Mouse (Mus musculus) gastrocnemius, adult 2 months (tissue): ENCODE data around the gene Gm4756. TPM values are rescaled to one million over a fixed set of nuclear protein-coding genes. Genes with fewer than 3 reads are reported as not detected.

ENCODE experiments used
- DNase-seq: peaks from one replicate; pipeline ENCODE4 v3.0.0; 2022
- H3K27ac ChIP-seq: fragments of 200-600 bp; 2 replicates; pipeline ENCODE4 v1.8.1; 2022; ENCODE audit warnings: mild to moderate bottlenecking
- H3K4me3 ChIP-seq: fragments of 200-600 bp; 2 replicates; pipeline ENCODE4 v1.8.1; 2022; ENCODE audit warnings: mild to moderate bottlenecking, moderate library complexity
- CTCF ChIP-seq: fragments of 200-600 bp; IDR thresholded peaks from 2 replicates; pipeline ENCODE4 v1.8.1; 2022; ENCODE audit warnings: antibody characterized with exemption, mild to moderate bottlenecking, moderate library complexity
- intact Hi-C: fragments of 180-260 bp; cut with DNase I; formaldehyde crosslinking; loops from one replicate; pipeline ENCODE4 v1.15.1; 2025
- total RNA-seq, 2 experiments: library from RNA; stranded (reverse); gene quantifications; 2 replicates each; pipeline ENCODE4 v1.2.3; 2021

Gm4756 gene
- total RNA-seq, 2 experiments from 2014 or later, result not detected

GRCm38 (mm10) chr12:72536021-72536597, 113.4 kb downstream of the Gm4756 start, which contains the start of gene Pcnx4:
Pcnx4 (plus strand) TSS chr12:72536383.
- intact Hi-C loops, result loop anchor here (5.0 kb wide), 2 partner anchors 126 to 226 kb away; partner anchors contain the start of gene Dhrs7
- no peak; the same call in 1 of the 2 replicates for TF ChIP-seq CTCF
- peak; percentile 98 for DNase-seq
- H3K4me3 ChIP-seq, result peak within 1 kb of the TSS; percentile 87
- peak within 1 kb of the TSS; percentile 88 for H3K27ac ChIP-seq

- intact Hi-C loops, result loop anchor here (5.0 kb wide), 2 partner anchors 127 to 227 kb away; partner anchors contain the start of gene Dhrs7
- peak overlapping the region; percentile 88 for H3K27ac ChIP-seq
- no peak for TF ChIP-seq CTCF
- peak overlapping the region; percentile 87 for H3K4me3 ChIP-seq
- DNase-seq, result peak; percentile 24
Observed at GRCm38 (mm10) chr12:72535599-72535998, 113.9 kb downstream of the Gm4756 start.

- no peak for DNase-seq
- intact Hi-C loops, result loop anchor here (5.0 kb wide), 1 partner anchor 138 kb away; no protein-coding TSS in a partner anchor
- H3K4me3 ChIP-seq, result no peak overlapping the region
- TF ChIP-seq CTCF, result no peak
- no peak overlapping the region for H3K27ac ChIP-seq
Observed at GRCm38 (mm10) chr12:72533986-72534385, 115.5 kb downstream of the Gm4756 start.

- intact Hi-C loops, result loop anchor here (5.0 kb wide), 1 partner anchor 140 kb away; no protein-coding TSS in a partner anchor
- no peak for DNase-seq
- TF ChIP-seq CTCF, result no peak
- Histone ChIP-seq H3K27ac (no peak overlapping the region), H3K4me3 (no peak overlapping the region)
Observed at GRCm38 (mm10) chr12:72532303-72532702, 117.2 kb downstream of the Gm4756 start.

Other genes with a start within 250 kb of the Gm4756 start
- 1 to 10 TPM; 1.3 to 2.3 TPM for gene Rtn1, start 240.6 kb downstream of the Gm4756 start, total RNA-seq
- under 1 TPM in 1 of 2 experiments, not detected in 1; 0.10 TPM for gene Lrrc9, start 207.8 kb downstream of the Gm4756 start, total RNA-seq
- 1 to 10 TPM; 2.2 to 2.7 TPM for gene Pcnx4, start 113.3 kb downstream of the Gm4756 start, total RNA-seq
- gene Dhrs7, start 15.2 kb upstream of the Gm4756 start, total RNA-seq, result 10 to 100 TPM; 11.7 to 22.5 TPM
- gene Ppm1a, start 107.8 kb upstream of the Gm4756 start, total RNA-seq, result 100 to 1,000 TPM; 295 to 308 TPM